In genomic region chr19:38120123-38120760, GRCm38 (mm10) we compare ENCODE assay signal across 22 mouse cellular contexts. TPM values are rescaled to one million over a fixed set of nuclear protein-coding genes. Genes with fewer than 3 reads are reported as not detected.
"Had no signal": no experiment of that assay in that cellular context is flagged by ENCODE, and none has a peak within 500 bp of the region (broad histone marks: within the 10 kb centered on the region; RNA-seq: fewer than 3 reads in every experiment).

No protein-coding gene starts in this region.

- DNase-seq: kidney, adult 11 months; kidney, adult 9 months; kidney, postnatal 36 days; layer of hippocampus, adult 9-11 months; left cerebral cortex, postnatal 4 days; lung, adult 2 months; lung, postnatal 4 days; midbrain, embryonic 14.5 days; right cerebral cortex, adult 18-20 months; right cerebral cortex, postnatal 25 days; spleen, adult 18-20 months; thymus, adult 18-20 months; thymus, postnatal 14 days had no signal

- H3K4me2 ChIP-seq: limb, embryonic 13.5 days; neural tube, embryonic 15.5 days had no signal

- ATAC-seq: lung, postnatal 0 days had no signal

- H3K9me3 ChIP-seq: limb, embryonic 13.5 days; midbrain, embryonic 10.5 days; neural tube, embryonic 15.5 days had no signal

- H3K36me3 ChIP-seq: limb, embryonic 13.5 days; midbrain, embryonic 10.5 days; neural tube, embryonic 15.5 days had no signal

- H3K9ac ChIP-seq: limb, embryonic 13.5 days; neural tube, embryonic 15.5 days had no signal

- H3K4me3 ChIP-seq: limb, embryonic 13.5 days; midbrain, embryonic 10.5 days; myocyte; neural tube, embryonic 15.5 days had no signal

- H3K27ac ChIP-seq: kidney, postnatal 0 days; limb, embryonic 13.5 days; midbrain, embryonic 10.5 days; neural tube, embryonic 15.5 days had no signal

RNA-seq across cellular contexts. Expression of gene Rbp4, which starts 4.8 kb away (rescaled TPM):
- total RNA-seq: megakaryocyte, adult 5-6 weeks had no signal

RNA-seq across cellular contexts. Expression of gene Pde6c, which starts 12.3 kb away (rescaled TPM):
- total RNA-seq: megakaryocyte, adult 5-6 weeks had no signal
- polyA plus RNA-seq: limb, embryonic 13.5 days; lung, adult 2 months; lung, postnatal 0 days; midbrain, embryonic 10.5 days; myocyte; neural tube, embryonic 11.5 days; neural tube, embryonic 15.5 days had no signal

RNA-seq across cellular contexts. Expression of gene Ffar4, which starts 23.4 kb away (rescaled TPM):
- total RNA-seq: layer of hippocampus, adult 18-20 months had no signal
- polyA plus RNA-seq: limb, embryonic 13.5 days; midbrain, embryonic 10.5 days; myocyte; neural tube, embryonic 11.5 days had no signal
